Mouse (Mus musculus): ENCODE data around the gene Malsu1.

- TF ChIP-seq POLR2AphosphoS2 (IDR thresholded peaks at IDR 0.05; ENCODE audit: insufficient read length, low read depth) (no peak), TCF12 (IDR thresholded peaks at IDR 0.05; ENCODE audit: insufficient read depth, poor library complexity, severe bottlenecking) (no peak), SRF (IDR thresholded peaks at IDR 0.05; ENCODE audit: control insufficient read depth, insufficient read length, low read depth) (no peak), E2F4 (IDR thresholded peaks at IDR 0.05; ENCODE audit: insufficient read depth) (no peak), MAX (IDR thresholded peaks at IDR 0.05; ENCODE audit: low read depth) (no peak), POLR2A (IDR thresholded peaks at IDR 0.05; ENCODE audit: insufficient read length, low read depth) (no peak), USF1 (IDR thresholded peaks at IDR 0.05; ENCODE audit: low read depth) (no peak), REST (IDR thresholded peaks at IDR 0.05; ENCODE audit: insufficient read depth, insufficient read length) (no peak), MYOG (IDR thresholded peaks at IDR 0.05; ENCODE audit: control insufficient read depth in 1 of 3, insufficient read depth in 1 of 3, insufficient read length in 2 of 3, low read depth in 2 of 3) (no peak), CEBPB (IDR thresholded peaks at IDR 0.05; ENCODE audit: insufficient read depth, poor library complexity, severe bottlenecking) (no peak), MYOD1 (IDR thresholded peaks at IDR 0.05; ENCODE audit: control insufficient read depth in 1 of 3, insufficient read length in 2 of 3, low read depth in 2 of 3) (no peak)
Observed at GRCm38 (mm10) chr6:49109196-49109595, 35.6 kb downstream of the Malsu1 start.

Data from myocyte (in vitro differentiated cells).